Mouse (Mus musculus) G1E (cell line): ENCODE measurements around the gene Slc43a1.

Experiments
- CTCF ChIP-seq: IDR thresholded peaks from 2 replicates; pipeline ENCODE4 v1.5.1; 2012; ENCODE audit warnings: low read depth, low read length, inconsistent platforms, mixed read lengths
- GATA1 ChIP-seq: IDR thresholded peaks from 2 replicates; pipeline ENCODE4 v1.6.1; 2012; ENCODE audit warnings: borderline replicate concordance, low read length, inconsistent platforms, mixed read lengths
- GATA2 ChIP-seq: IDR thresholded peaks from 2 replicates; pipeline ENCODE4 v1.6.1; 2012; ENCODE audit warnings: low read depth, low read length, inconsistent platforms, borderline replicate concordance
- TAL1 ChIP-seq: conservative IDR thresholded peaks from 2 replicates; pipeline ENCODE4 v1.6.1; 2012; ENCODE audit warnings: low read depth, low read length, inconsistent platforms, mixed read lengths

DNA sequence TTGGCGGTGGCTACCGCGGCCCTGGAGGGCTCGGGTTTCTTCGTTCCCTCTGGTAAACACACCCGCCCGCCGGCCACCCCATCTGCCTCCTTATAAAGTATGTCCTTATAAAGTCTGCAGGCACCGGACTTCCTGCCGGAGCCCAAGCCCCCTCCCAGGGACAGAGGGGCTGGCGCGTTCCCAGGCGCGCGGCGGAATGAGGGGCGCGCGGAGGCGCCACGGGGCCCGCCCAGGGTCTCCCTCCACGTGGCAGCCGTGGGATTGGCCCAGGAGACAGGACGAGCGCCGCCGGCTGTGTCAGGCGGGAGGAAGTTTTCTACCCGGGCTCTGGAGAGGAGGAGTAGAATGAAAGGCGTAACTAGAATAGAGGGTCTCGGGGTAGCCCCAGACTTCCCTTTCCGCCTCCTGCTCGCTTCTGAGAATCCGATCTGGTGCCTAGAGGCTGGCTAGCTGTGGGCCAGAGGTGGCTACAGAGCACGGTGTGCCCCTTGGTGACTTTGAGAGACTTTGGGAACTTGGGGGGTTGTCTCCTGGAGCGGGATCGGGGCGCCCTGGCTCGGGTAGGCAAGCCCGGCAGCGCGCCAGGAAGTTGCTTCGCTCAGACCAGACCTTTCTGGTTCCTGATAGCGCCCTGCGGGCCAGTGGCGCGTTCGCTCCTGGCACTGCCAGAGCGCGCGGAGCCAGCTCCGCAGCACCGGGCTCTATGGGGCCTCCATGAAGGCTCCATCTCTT is 1.5 kb downstream of the Slc43a1 start:
- TF ChIP-seq CTCF = no peak
- TF ChIP-seq TAL1 = no peak
- TF ChIP-seq GATA2 = no peak
- TF ChIP-seq GATA1 = no peak
